Mouse (Mus musculus) testis, adult 2 months (tissue): ENCODE results near the gene Pheta2.

Experiments used
- CTCF ChIP-seq: fragments of 200-500 bp; IDR thresholded peaks from 2 replicates; pipeline ENCODE4 v1.5.1; 2012; ENCODE audit warnings: low read depth, mild to moderate bottlenecking, inconsistent platforms, low read length, moderate library complexity; ENCODE audit not compliant: control insufficient read depth, insufficient read depth, insufficient replicate concordance
- POLR2A ChIP-seq: fragments of 200-500 bp; IDR thresholded peaks from 2 replicates; pipeline ENCODE4 v1.6.1; 2012; ENCODE audit warnings: low read depth, mild to moderate bottlenecking, inconsistent platforms, low read length, moderate library complexity; ENCODE audit not compliant: control insufficient read depth

GRCm38 (mm10) chr15:82376393-82377138, 37.8 kb downstream of the Pheta2 start:
- TF ChIP-seq POLR2A (no peak), CTCF (no peak)
